Mouse (Mus musculus) mouse embryonic stem cell (cell line): ENCODE measurements around the gene Apc2.

Source experiments
- in situ Hi-C, 2 experiments: fragments of 300-500 bp; cut with MboI; formaldehyde crosslinking; loops; 1 replicate in 1 of 2; 3 replicates in 1 of 2; pipeline ENCODE4 v1.14.3; 2019 to 2020; ENCODE audit warnings: low sequenced_read_pairs in 2 of 2, low pct_unique_long_range_greater_than_20kb in 1 of 2, mixed read lengths in 1 of 2; ENCODE audit not compliant: unreplicated experiment in 1 of 2

Apc2 gene

DNA sequence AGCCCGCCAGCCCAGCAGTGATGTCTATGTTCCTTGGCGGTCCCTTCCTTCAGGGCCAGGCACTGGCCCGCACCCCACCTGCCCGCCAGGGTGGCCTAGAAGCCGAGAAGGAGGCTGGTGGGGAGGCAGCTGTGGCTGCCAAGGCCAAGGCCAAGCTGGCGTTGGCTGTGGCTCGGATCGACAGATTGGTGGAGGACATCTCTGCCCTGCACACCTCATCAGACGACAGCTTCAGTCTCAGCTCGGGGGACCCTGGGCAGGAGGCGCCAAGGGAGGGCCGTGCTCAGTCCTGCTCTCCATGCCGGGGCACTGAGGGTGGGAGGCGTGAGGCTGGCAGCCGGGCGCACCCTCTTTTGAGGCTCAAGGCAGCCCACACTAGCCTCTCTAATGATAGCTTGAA is 15.8 kb downstream of the Apc2 start:
- in situ Hi-C loops = no loop called here

DNA sequence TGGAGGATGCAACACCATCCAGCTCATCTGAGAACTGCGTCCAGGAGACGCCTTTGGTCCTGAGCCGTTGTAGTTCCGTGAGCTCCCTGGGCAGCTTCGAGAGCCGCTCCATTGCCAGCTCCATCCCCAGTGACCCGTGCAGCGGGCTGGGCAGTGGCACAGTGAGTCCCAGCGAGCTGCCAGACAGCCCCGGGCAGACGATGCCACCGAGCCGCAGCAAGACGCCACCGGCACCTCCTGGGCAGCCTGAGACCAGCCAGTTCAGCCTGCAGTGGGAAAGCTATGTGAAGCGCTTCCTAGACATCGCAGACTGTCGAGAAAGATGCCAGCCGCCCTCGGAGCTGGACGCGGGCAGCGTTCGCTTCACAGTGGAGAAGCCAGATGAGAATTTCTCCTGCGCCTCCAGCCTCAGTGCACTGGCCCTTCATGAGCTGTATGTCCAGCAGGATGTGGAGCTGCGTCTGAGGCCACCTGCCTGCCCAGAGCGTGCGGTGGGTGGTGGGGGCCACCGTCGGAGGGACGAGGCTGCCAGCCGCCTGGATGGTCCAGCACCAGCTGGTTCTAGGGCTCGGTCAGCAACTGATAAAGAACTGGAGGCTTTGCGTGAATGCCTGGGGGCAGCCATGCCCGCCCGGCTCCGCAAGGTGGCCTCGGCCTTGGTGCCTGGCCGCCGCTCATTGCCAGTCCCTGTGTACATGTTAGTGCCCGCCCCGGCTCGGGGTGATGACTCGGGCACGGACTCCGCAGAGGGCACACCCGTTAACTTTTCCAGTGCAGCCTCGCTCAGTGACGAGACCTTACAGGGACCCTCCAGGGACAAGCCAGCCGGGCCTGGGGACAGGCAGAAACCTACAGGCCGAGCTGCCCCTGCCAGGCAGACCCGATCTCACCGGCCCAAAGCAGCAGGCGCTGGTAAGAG is 17.1 kb downstream of the Apc2 start:
- in situ Hi-C loops = no loop called here

- in situ Hi-C loops = no loop called here
Observed at GRCm38 (mm10) chr10:80313627-80314201, 17.9 kb downstream of the Apc2 start.

DNA sequence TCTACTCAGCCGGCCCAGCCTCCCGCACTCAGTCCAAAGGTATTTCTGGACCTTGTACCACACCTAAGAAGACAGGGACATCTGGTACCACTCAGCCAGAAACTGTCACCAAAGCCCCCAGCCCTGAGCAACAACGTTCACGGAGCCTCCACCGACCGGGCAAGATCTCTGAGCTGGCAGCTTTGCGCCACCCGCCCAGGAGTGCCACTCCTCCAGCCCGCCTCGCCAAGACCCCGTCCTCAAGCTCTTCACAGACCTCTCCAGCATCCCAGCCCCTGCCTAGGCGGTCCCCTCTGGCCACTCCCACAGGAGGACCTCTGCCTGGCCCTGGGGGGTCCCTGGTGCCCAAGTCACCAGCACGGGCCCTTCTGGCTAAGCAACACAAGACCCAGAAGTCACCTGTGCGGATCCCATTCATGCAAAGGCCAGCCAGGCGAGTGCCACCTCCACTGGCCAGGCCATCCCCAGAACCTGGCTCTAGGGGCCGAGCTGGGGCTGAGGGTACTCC is 18.8 kb downstream of the Apc2 start:
- in situ Hi-C loops = no loop called here

DNA sequence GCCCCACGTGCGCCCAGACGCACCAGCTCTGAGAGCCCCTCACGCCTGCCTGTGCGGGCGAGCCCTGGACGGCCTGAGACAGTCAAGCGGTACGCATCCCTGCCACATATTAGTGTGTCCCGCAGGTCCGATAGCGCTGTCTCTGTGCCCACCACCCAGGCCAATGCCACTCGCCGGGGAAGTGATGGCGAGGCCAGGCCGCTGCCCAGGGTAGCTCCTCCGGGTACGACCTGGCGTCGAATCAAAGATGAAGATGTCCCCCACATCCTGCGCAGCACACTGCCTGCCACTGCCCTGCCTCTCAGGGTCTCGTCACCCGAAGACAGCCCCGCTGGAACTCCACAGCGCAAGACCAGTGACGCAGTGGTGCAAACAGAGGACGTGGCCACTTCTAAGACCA is 19.5 kb downstream of the Apc2 start:
- in situ Hi-C loops = no loop called here

DNA sequence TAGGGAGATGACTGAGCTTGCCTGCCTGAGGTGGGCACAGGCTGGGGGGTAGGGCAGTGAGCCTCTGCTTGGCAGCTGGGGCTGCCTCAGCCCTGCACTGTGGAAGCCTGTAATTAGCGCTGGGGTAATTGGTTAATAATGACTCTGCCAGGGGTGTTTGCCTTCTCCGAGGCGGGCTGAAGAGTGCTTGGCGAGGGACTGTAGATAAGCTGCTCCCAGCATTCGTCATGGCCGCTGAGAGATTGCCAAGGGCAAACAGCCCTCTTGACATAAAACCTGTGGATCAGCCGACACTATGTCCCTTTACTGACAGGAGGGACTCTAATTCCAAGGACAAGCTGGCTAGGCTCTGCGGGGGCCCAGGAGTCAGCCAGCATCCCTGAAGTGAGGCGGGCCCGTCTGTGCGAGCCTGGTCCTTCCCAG is 20.6 kb downstream of the Apc2 start:
- in situ Hi-C loops = no loop called here

- in situ Hi-C loops = no loop called here
Observed at GRCm38 (mm10) chr10:80317011-80317410, 21.2 kb downstream of the Apc2 start.

GRCm38 (mm10) chr10:80320340-80320760 is 24.6 kb downstream of the Apc2 start, which contains the start of gene 2310011J03Rik:
Gene 2310011J03Rik (minus strand): TSS chr10:80320537.
- in situ Hi-C loops = no loop called here

GRCm38 (mm10) chr10:80321014-80321669 is 25.4 kb downstream of the Apc2 start:
- in situ Hi-C loops = no loop called here

GRCm38 (mm10) chr10:80321670-80322581 is 26.1 kb downstream of the Apc2 start:
- in situ Hi-C loops = no loop called here

GRCm38 (mm10) chr10:80322811-80323211 is 27.0 kb downstream of the Apc2 start:
- in situ Hi-C loops = no loop called here

- in situ Hi-C loops = no loop called here
Observed at GRCm38 (mm10) chr10:80323261-80324119, 27.7 kb downstream of the Apc2 start.

DNA sequence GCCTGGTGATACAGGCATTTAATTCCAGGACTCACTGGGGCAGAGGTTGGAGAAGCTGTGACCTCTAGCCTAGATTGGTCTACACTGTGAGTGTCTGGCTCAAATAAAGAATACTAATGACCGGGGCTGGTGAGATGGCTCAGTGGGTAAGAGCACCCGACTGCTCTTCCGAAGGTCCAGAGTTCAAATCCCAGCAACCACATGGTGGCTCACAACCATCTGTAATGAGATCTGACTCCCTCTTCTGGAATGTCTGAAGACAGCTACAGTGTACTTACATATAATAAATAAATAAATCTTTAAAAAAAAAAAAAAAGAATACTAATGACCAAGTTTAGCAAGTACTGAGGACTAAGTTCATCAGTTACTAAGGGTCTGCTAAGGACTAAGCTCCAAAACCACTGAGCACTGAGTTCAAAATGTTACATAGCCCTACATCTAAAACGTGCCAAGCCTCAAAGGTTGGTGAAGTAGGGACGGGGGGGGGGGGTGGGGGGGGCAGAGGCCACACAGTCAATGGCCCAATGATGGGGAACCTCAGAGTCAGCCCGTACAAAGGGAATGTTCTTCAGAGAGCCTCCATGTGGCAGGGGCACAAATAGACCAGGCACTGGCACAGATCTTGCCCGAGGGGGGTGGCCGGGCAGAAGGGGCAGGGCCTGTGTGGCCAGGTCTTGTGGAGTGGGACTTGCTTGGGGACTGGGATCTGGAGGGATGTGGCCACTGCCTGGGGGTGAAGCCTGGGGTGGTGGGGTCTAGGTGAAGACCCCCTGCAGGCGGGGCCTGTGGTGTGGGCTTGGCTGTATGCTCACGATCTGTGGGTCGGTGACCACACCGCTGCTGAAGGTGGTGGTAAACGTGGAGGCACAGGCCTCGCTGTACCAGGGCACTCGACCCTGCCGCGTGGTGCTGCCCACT is 28.6 kb downstream of the Apc2 start:
- in situ Hi-C loops = no loop called here

DNA sequence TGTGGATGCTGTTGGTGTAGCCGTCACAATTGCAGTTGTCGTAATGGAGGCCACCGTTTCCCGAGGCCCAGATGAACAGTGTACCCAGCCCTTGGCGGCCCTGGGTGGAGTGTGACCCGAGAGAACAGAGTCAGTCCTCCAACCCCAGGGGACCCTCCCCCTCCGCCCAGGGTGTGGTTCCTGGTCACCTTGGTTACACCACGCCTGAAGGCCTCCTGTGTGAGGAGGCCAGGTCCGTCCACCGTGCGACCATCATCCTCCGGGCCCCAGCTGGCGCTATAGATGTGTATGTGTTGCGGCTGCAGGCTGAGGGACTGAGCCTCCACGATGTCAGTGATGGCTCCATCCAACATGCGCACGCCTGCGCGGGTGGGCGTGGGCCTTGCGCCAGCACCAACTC is 29.3 kb downstream of the Apc2 start:
- in situ Hi-C loops = no loop called here

DNA sequence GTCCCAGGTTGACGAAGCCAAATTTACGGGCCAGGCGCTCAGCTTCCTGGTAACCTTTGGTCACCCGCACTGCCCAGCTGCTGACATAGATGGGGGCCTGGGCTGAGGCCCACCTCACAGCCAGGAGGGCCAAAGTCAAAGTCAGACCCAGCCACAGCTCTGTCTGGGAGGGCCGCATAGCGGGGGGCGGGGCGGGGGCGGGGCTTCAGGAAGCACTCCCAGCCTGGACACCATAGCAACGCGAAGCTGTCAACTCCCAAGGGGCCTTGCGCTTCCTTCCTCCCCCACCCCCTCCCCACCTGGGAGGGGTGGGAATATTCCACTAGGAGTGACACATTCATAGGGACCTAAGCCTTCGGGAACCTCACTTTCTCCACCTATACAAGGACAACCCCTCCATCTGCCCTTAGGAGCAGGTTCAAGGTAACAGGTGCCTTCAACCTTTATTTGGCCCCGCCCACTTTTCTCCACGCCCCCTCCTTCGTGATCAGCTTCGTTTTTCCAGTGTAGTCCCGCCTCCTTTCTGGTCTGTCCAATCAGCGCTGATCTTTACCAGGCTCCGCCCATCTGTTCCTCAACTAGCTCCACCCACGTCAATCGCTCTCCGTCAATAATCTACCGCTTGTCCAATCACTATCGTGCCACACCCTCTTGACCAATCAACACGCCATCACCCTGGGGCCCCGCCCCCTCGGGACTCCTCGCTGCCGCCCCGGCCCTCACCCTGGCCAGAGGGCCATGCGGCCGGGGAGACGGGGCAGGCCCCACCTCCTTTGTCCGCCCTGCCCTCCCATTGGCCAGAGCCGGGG is 33.7 kb downstream of the Apc2 start, which contains the start of the genes Pcsk4 and Reep6:
Gene Pcsk4, minus strand, starts transcription at position 226 of the 809 bp plus-strand sequence.
Gene Reep6, plus strand, starts transcription at position 681 of the 809 bp plus-strand sequence.
- in situ Hi-C loops = no loop called here
